Mouse (Mus musculus) layer of hippocampus, postnatal 25 days (tissue): ENCODE data around the gene Enox1. TPM values are rescaled to one million over a fixed set of nuclear protein-coding genes. Genes with fewer than 3 reads are reported as not detected.
A peak's percentile ranks its signal among the peaks of the same experiment; 100 is the strongest.

Experiments used
- DNase-seq, 2 experiments: peaks; one replicate each; pipeline ENCODE4 v3.0.0; 2022; ENCODE audit warnings: mixed read lengths in 2 of 2, low spot score in 1 of 2; ENCODE audit errors: extremely low spot score in 1 of 2
- total RNA-seq, 2 experiments: library from RNA; stranded (reverse); gene quantifications; 2 replicates each; pipeline ENCODE4 v1.2.3; 2021

Enox1 gene
- total RNA-seq, 2 experiments from 2014 or later, result 54.8 to 61.9 TPM

GRCm38 (mm10) chr14:77272248-77272930 is 115.8 kb downstream of the Enox1 start:
- no peak for DNase-seq

- no peak for DNase-seq
Measured at GRCm38 (mm10) chr14:77272931-77273446, 116.4 kb downstream of the Enox1 start.

- DNase-seq, result no peak
Measured at GRCm38 (mm10) chr14:77273721-77274120, 117.2 kb downstream of the Enox1 start.

- DNase-seq, result no peak
Measured at GRCm38 (mm10) chr14:77275607-77276006, 119.0 kb downstream of the Enox1 start.

- DNase-seq, result no peak
Measured at GRCm38 (mm10) chr14:77279143-77279542, 122.6 kb downstream of the Enox1 start.

- no peak for DNase-seq
Measured at GRCm38 (mm10) chr14:77280454-77280853, 123.9 kb downstream of the Enox1 start.

GRCm38 (mm10) chr14:77280893-77281292 is 124.3 kb downstream of the Enox1 start:
- DNase-seq, result no peak

- DNase-seq, result no peak
Measured at GRCm38 (mm10) chr14:77283939-77284338, 127.4 kb downstream of the Enox1 start.

GRCm38 (mm10) chr14:77285453-77285852 is 128.9 kb downstream of the Enox1 start:
- DNase-seq, result no peak

- no peak for DNase-seq
Measured at GRCm38 (mm10) chr14:77291756-77292155, 135.2 kb downstream of the Enox1 start.

GRCm38 (mm10) chr14:77297039-77297438 is 140.5 kb downstream of the Enox1 start:
- DNase-seq, result no peak

GRCm38 (mm10) chr14:77298327-77298726 is 141.8 kb downstream of the Enox1 start:
- no peak for DNase-seq

- no peak for DNase-seq
Measured at GRCm38 (mm10) chr14:77309571-77309970, 153.0 kb downstream of the Enox1 start.

- no peak for DNase-seq
Measured at GRCm38 (mm10) chr14:77311456-77311855, 154.9 kb downstream of the Enox1 start.

- no peak for DNase-seq
Measured at GRCm38 (mm10) chr14:77319396-77319795, 162.8 kb downstream of the Enox1 start.

GRCm38 (mm10) chr14:77324348-77324747 is 167.8 kb downstream of the Enox1 start:
- DNase-seq, result no peak

- DNase-seq, result peak in 1 of 2 experiments; percentile 2
Measured at GRCm38 (mm10) chr14:77327693-77328092, 171.1 kb downstream of the Enox1 start.

- no peak for DNase-seq
Measured at GRCm38 (mm10) chr14:77329791-77330190, 173.2 kb downstream of the Enox1 start.

GRCm38 (mm10) chr14:77343662-77344340 is 187.2 kb downstream of the Enox1 start:
- DNase-seq, result no peak

- no peak for DNase-seq
Measured at GRCm38 (mm10) chr14:77346296-77346695, 189.7 kb downstream of the Enox1 start.

- DNase-seq, result no peak
Measured at GRCm38 (mm10) chr14:77351803-77352352, 195.3 kb downstream of the Enox1 start.
